Mouse (Mus musculus) E14TG2a.4 (cell line): ENCODE results near the gene Pex26.
A peak's percentile ranks its signal among the peaks of the same experiment; 100 is the strongest.

ENCODE experiments used
- H3K27me3 ChIP-seq: 2 replicates; pipeline ENCODE4 v1.6.1; 2014; ENCODE audit warnings: low read length, control low read depth; ENCODE audit not compliant: insufficient read depth
- H3K36me3 ChIP-seq: 2 replicates; pipeline ENCODE4 v1.6.1; 2014; ENCODE audit warnings: low read length, control low read depth; ENCODE audit not compliant: insufficient read depth
- H3K4me1 ChIP-seq: replicated peaks from 2 replicates; pipeline ENCODE4 v1.6.1; 2014; ENCODE audit warnings: low read depth, low read length, control low read depth
- H3K4me3 ChIP-seq: replicated peaks from 2 replicates; pipeline ENCODE4 v1.5.1; 2014; ENCODE audit warnings: mild to moderate bottlenecking, low read length
- H3K9me3 ChIP-seq: 2 replicates; pipeline ENCODE4 v1.6.1; 2014; ENCODE audit warnings: low read length, control low read depth
- CTCF ChIP-seq: conservative IDR thresholded peaks from 2 replicates; pipeline ENCODE4 v1.5.1; 2014; ENCODE audit warnings: low read length
- NANOG ChIP-seq: IDR thresholded peaks from 2 replicates; pipeline ENCODE4 v1.6.1; 2014; ENCODE audit warnings: borderline replicate concordance, low read length, mixed read lengths
- POU5F1 ChIP-seq: IDR thresholded peaks from 2 replicates; pipeline ENCODE4 v1.6.1; 2014; ENCODE audit warnings: low read length, borderline replicate concordance

Pex26 gene

GRCm38 (mm10) chr6:121173471-121173870 is 10.0 kb upstream of the Pex26 start:
- Histone ChIP-seq H3K4me1 (peaks cover 34% of the 10 kb centered on the region), H3K27me3 (peaks cover 22% of the 10 kb centered on the region), H3K9me3 (no peaks in the 10 kb centered on the region), H3K4me3 (no peak overlapping the region), H3K36me3 (no peaks in the 10 kb centered on the region)
- TF ChIP-seq CTCF (no peak), NANOG (no peak), POU5F1 (no peak)

DNA sequence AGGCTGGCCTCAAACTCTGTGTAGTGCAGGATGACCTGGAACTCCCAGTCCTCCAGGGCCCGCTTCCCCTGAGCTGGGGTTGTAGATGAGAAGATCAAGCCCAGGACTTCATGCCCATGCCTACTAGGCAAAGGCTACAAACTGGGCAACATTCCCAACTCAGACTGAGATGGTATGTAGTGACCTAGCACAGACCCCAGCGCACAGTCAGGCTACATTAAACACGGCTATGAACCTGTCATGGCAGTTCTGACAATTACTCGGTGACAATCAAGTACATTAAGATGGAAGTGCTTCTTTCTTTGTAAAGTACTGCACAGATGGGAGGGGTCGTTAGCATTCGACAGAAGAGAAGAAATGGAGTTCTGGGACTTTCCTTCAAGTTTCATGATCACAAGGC is 8.7 kb upstream of the Pex26 start:
- no peaks in the 10 kb centered on the region for H3K36me3 ChIP-seq
- H3K4me1 ChIP-seq: peaks cover 34% of the 10 kb centered on the region
- peaks cover 19% of the 10 kb centered on the region for H3K27me3 ChIP-seq
- H3K4me3 ChIP-seq: no peak overlapping the region
- H3K9me3 ChIP-seq: no peaks in the 10 kb centered on the region
- no peak for TF ChIP-seq NANOG
- no peak for TF ChIP-seq CTCF
- no peak for TF ChIP-seq POU5F1

GRCm38 (mm10) chr6:121176011-121176730 is 7.3 kb upstream of the Pex26 start:
- peaks cover 34% of the 10 kb centered on the region for H3K4me1 ChIP-seq
- no peaks in the 10 kb centered on the region for H3K9me3 ChIP-seq
- peaks cover 19% of the 10 kb centered on the region for H3K27me3 ChIP-seq
- H3K4me3 ChIP-seq: peak overlapping the region; percentile 3
- TF ChIP-seq NANOG: no peak
- H3K36me3 ChIP-seq: no peaks in the 10 kb centered on the region

DNA sequence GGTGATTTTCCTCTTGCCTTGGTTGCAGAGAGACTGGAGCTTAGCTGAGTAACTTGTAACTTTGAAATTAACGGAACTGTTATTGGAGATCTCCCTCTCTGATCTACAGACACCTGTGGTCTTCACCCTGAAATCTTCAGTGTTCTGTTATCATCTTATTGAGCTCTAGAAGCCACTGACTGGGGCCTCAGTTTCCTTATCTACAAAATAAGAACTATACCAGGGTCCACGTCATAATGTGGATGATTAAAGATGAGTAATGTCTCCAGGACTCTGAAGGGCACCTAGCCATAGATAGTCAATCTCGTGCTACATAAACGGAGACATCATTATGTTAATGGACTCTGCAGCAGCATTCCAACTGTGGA is 6.8 kb upstream of the Pex26 start:
- peaks cover 19% of the 10 kb centered on the region for H3K27me3 ChIP-seq

GRCm38 (mm10) chr6:121177118-121177708 is 6.3 kb upstream of the Pex26 start:
- no peaks in the 10 kb centered on the region for H3K9me3 ChIP-seq
- H3K4me1 ChIP-seq: peaks cover 34% of the 10 kb centered on the region
- H3K27me3 ChIP-seq: peaks cover 19% of the 10 kb centered on the region
- peak overlapping the region; percentile 32; the same call in 1 of the 2 replicates for H3K4me3 ChIP-seq
- TF ChIP-seq CTCF (no peak), NANOG (no peak), POU5F1 (no peak)
- H3K36me3 ChIP-seq: no peaks in the 10 kb centered on the region

More for the DNA sequence above, 6.8 kb upstream of the Pex26 start:
- no peaks in the 10 kb centered on the region for H3K9me3 ChIP-seq
- no peaks in the 10 kb centered on the region for H3K36me3 ChIP-seq
- peaks cover 34% of the 10 kb centered on the region for H3K4me1 ChIP-seq
- no peak for TF ChIP-seq POU5F1
- no peak for TF ChIP-seq CTCF
- no peak for TF ChIP-seq NANOG
- peak overlapping the region; percentile 3; the same call in 1 of the 2 replicates for H3K4me3 ChIP-seq

GRCm38 (mm10) chr6:121178700-121179358 is 4.6 kb upstream of the Pex26 start:
- TF ChIP-seq NANOG (no peak), POU5F1 (no peak), CTCF (peak; percentile 83)
- peaks cover 41% of the 10 kb centered on the region for H3K4me1 ChIP-seq
- H3K4me3 ChIP-seq: no peak overlapping the region
- H3K9me3 ChIP-seq: no peaks in the 10 kb centered on the region
- no peaks in the 10 kb centered on the region for H3K36me3 ChIP-seq
- peaks cover 9% of the 10 kb centered on the region for H3K27me3 ChIP-seq

DNA sequence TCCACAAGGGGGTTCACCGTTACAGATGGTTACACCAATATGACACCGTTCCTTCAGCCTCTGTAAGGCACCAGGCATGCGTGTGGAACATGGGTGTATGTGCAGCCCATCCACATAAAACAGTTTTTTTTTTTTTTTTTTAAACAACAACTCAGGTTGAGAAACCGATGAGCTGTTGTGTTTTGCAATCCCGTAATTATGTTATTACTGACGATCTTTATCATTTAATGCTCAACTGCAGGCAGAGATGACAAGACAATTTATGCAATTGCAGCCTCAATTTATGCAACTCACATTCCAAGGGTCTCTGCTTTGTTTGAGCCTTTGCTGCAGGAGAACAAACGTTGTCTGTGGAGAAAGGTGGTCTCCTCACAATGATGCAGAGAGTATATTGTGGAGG is 3.6 kb upstream of the Pex26 start:
- TF ChIP-seq CTCF (no peak), NANOG (no peak)
- H3K9me3 ChIP-seq: no peaks in the 10 kb centered on the region
- H3K36me3 ChIP-seq: no peaks in the 10 kb centered on the region
- H3K4me1 ChIP-seq: peaks cover 51% of the 10 kb centered on the region
- no peak overlapping the region for H3K4me3 ChIP-seq
- H3K27me3 ChIP-seq: peaks cover 11% of the 10 kb centered on the region

DNA sequence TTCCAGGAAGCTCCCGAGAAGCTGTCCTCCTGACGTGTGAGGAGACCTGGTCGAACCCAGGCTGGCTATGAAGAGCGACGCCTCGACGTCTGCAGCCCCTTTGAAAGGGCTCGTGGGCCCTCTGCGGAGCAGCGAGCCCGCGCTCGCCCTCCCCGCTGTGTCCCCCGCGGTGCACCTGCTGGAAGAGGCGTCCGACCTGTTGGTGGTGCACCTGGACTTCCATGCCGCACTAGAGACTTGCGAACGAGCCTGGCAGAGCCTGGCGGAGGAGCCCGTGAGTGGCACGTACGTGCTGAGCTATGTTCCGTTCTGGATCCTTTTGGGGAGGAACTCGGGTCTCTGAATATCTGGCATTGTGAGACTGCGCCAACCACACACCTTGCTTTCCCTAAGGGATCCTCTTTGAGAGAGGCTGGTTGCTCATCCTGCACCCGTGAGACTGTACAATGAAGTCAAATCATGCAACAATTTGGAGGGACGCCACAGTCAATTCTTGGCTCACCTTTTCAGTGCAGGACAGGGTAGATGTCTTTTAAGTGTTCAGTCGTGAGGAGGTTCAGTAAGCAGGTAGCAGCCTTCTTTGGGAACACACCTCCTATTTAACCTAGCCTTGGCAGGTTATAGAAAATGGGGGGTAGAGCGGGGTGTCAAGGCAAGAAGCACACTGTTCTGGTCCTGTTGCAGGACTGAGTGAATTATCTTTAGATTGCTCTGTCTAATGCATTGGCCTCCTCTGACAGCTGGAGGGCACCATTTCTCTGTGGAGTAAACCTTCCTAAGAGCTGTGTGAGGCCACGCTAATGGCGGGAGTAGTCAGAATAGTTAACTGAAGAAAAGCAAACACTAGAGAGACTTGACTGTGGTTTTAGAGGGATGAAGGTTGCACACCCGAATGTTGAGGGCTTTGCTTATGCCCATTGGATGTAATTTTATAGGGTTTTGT is 1.0 kb downstream of the Pex26 start:
- peaks cover 24% of the 10 kb centered on the region for H3K36me3 ChIP-seq
- H3K27me3 ChIP-seq: peaks cover 16% of the 10 kb centered on the region
- no peaks in the 10 kb centered on the region for H3K9me3 ChIP-seq
- peak overlapping the region; percentile 93 for H3K4me3 ChIP-seq
- H3K4me1 ChIP-seq: peaks cover 45% of the 10 kb centered on the region
- TF ChIP-seq CTCF (peak; percentile 41; the same call in 1 of the 2 replicates), POU5F1 (no peak), NANOG (no peak)
